Mouse (Mus musculus): ENCODE measurements around the gene Olfr978. TPM values are rescaled to one million over a fixed set of nuclear protein-coding genes. Genes with fewer than 3 reads are reported as not detected.

Gene Olfr978
- total and polyA plus RNA-seq, 2 experiments from 2014 or later: not detected

DNA sequence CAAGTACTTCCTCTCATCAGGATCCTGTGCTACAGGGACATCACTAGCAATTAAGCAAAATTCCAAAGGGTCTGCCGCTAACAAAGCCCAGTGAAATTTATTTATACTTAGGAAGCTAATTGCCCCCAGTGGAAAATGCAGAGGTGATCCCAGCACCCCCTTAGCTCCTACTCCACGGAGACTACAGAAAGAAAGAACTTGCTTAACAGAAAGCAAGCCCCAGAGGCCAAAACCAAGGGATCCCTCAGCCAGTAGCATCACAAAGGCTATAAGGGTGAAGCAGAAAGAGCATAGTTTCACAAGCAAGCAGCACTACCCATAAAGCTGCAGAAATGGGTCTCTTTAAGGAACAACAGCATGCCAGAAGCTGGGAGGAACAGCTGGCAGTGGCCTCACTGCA, 29.3 kb downstream of the Olfr978 start, which contains the start of gene Olfr981:
Gene Olfr981, plus strand, starts transcription at position 301 of the 400 bp plus-strand sequence.
- no peak for DNase-seq (ENCODE audit: low spot score)
- Histone ChIP-seq H3K4me3 (ENCODE audit: low read depth, low read length) (no peak within 1 kb of the TSS), H3K27me3 (ENCODE audit: insufficient read depth, low read length) (no peaks in the 10 kb centered on the region), H3K36me3 (ENCODE audit: insufficient read depth, low read length) (no peaks in the 10 kb centered on the region), H3K9me3 (ENCODE audit: low read length) (no peaks in the 10 kb centered on the region), H3K9ac (replicated peaks; ENCODE audit: low read length, poor library complexity, severe bottlenecking) (no peak within 1 kb of the TSS), H3K4me2 (ENCODE audit: low read depth, low read length, poor library complexity, severe bottlenecking) (no peak within 1 kb of the TSS), H3K27ac (ENCODE audit: low read depth, low read length) (no peak within 1 kb of the TSS), H3K4me1 (ENCODE audit: insufficient read depth, low read length) (no peaks in the 10 kb centered on the region)
- 64% methylated on average over 2 of the region's 2 CpGs for WGBS
- no peak for ATAC-seq (ENCODE audit: low FRiP score)
- no peak for TF ChIP-seq CTCF (IDR thresholded peaks at IDR 0.05)

Other genes starting within 250 kb of the Olfr978 start
- not detected in 2 replicates for gene Olfr967, start 245.9 kb upstream of the Olfr978 start, total RNA-seq (2014; rRNA removed)
- gene Olfr967, start 245.9 kb upstream of the Olfr978 start, polyA plus RNA-seq (2015; fragmentation: Nextera tagmentation; extraction: Ambion mirVana): not detected in 2 replicates
- not detected in 2 replicates for gene Olfr968, start 208.9 kb upstream of the Olfr978 start, total RNA-seq (2014; rRNA removed)
- gene Olfr968, start 208.9 kb upstream of the Olfr978 start, polyA plus RNA-seq (2015; fragmentation: Nextera tagmentation; extraction: Ambion mirVana): not detected in 2 replicates
- not detected in 2 replicates for gene Olfr969, start 201.2 kb upstream of the Olfr978 start, total RNA-seq (2014; rRNA removed)
- gene Olfr969, start 201.2 kb upstream of the Olfr978 start, polyA plus RNA-seq (2015; fragmentation: Nextera tagmentation; extraction: Ambion mirVana): not detected in 2 replicates
- gene Olfr970, start 183.3 kb upstream of the Olfr978 start, total RNA-seq (2014; rRNA removed): not detected in 2 replicates
- gene Olfr970, start 183.3 kb upstream of the Olfr978 start, polyA plus RNA-seq (2015; fragmentation: Nextera tagmentation; extraction: Ambion mirVana): not detected in 2 replicates
- gene Olfr971, start 155.2 kb upstream of the Olfr978 start, total RNA-seq (2014; rRNA removed): not detected in 2 replicates
- gene Olfr971, start 155.2 kb upstream of the Olfr978 start, polyA plus RNA-seq (2015; fragmentation: Nextera tagmentation; extraction: Ambion mirVana): not detected in 2 replicates
- gene Olfr972, start 125.7 kb upstream of the Olfr978 start, total RNA-seq (2014; rRNA removed): not detected in 2 replicates
- not detected in 2 replicates for gene Olfr972, start 125.7 kb upstream of the Olfr978 start, polyA plus RNA-seq (2015; fragmentation: Nextera tagmentation; extraction: Ambion mirVana)
- gene Olfr229, start 84.8 kb upstream of the Olfr978 start, total RNA-seq (2014; rRNA removed): not detected in 2 replicates
- not detected in 2 replicates for gene Olfr229, start 84.8 kb upstream of the Olfr978 start, polyA plus RNA-seq (2015; fragmentation: Nextera tagmentation; extraction: Ambion mirVana)
- gene Olfr974, start 54.6 kb upstream of the Olfr978 start, total RNA-seq (2014; rRNA removed): not detected in 2 replicates
- 0.10 TPM in 1 of 2 replicates, not detected in the other for gene Olfr974, start 54.6 kb upstream of the Olfr978 start, polyA plus RNA-seq (2015; fragmentation: Nextera tagmentation; extraction: Ambion mirVana)
- gene Olfr975, start 40.1 kb upstream of the Olfr978 start, total RNA-seq (2014; rRNA removed): not detected in 2 replicates
- not detected in 2 replicates for gene Olfr975, start 40.1 kb upstream of the Olfr978 start, polyA plus RNA-seq (2015; fragmentation: Nextera tagmentation; extraction: Ambion mirVana)
- not detected in 2 replicates for gene Olfr976, start 31.0 kb upstream of the Olfr978 start, total RNA-seq (2014; rRNA removed)
- not detected in 2 replicates for gene Olfr976, start 31.0 kb upstream of the Olfr978 start, polyA plus RNA-seq (2015; fragmentation: Nextera tagmentation; extraction: Ambion mirVana)
- not detected in 2 replicates for gene Olfr979, start 11.4 kb downstream of the Olfr978 start, total RNA-seq (2014; rRNA removed)
- not detected in 2 replicates for gene Olfr979, start 11.4 kb downstream of the Olfr978 start, polyA plus RNA-seq (2015; fragmentation: Nextera tagmentation; extraction: Ambion mirVana)
- not detected in 2 replicates for gene Olfr980, start 17.5 kb downstream of the Olfr978 start, total RNA-seq (2014; rRNA removed)
- gene Olfr980, start 17.5 kb downstream of the Olfr978 start, polyA plus RNA-seq (2015; fragmentation: Nextera tagmentation; extraction: Ambion mirVana): not detected in 2 replicates
- not detected in 2 replicates for gene Olfr981, start 29.4 kb downstream of the Olfr978 start, total RNA-seq (2014; rRNA removed)
- gene Olfr981, start 29.4 kb downstream of the Olfr978 start, polyA plus RNA-seq (2015; fragmentation: Nextera tagmentation; extraction: Ambion mirVana): not detected in 2 replicates
- gene Olfr982, start 81.7 kb downstream of the Olfr978 start, total RNA-seq (2014; rRNA removed): not detected in 2 replicates
- not detected in 2 replicates for gene Olfr982, start 81.7 kb downstream of the Olfr978 start, polyA plus RNA-seq (2015; fragmentation: Nextera tagmentation; extraction: Ambion mirVana)
- gene Olfr983, start 101.5 kb downstream of the Olfr978 start, total RNA-seq (2014; rRNA removed): not detected in 2 replicates
- not detected in 2 replicates for gene Olfr983, start 101.5 kb downstream of the Olfr978 start, polyA plus RNA-seq (2015; fragmentation: Nextera tagmentation; extraction: Ambion mirVana)
- not detected in 2 replicates for gene Olfr984, start 122.1 kb downstream of the Olfr978 start, total RNA-seq (2014; rRNA removed)
- gene Olfr984, start 122.1 kb downstream of the Olfr978 start, polyA plus RNA-seq (2015; fragmentation: Nextera tagmentation; extraction: Ambion mirVana): not detected in 2 replicates
- gene Olfr985, start 138.1 kb downstream of the Olfr978 start, total RNA-seq (2014; rRNA removed): not detected in 2 replicates
- gene Olfr985, start 138.1 kb downstream of the Olfr978 start, polyA plus RNA-seq (2015; fragmentation: Nextera tagmentation; extraction: Ambion mirVana): not detected in 2 replicates
- not detected in 2 replicates for gene Tmem225, start 156.0 kb downstream of the Olfr978 start, total RNA-seq (2014; rRNA removed)
- not detected in 2 replicates for gene Tmem225, start 156.0 kb downstream of the Olfr978 start, polyA plus RNA-seq (2015; fragmentation: Nextera tagmentation; extraction: Ambion mirVana)
- not detected in 2 replicates for gene Olfr986, start 188.8 kb downstream of the Olfr978 start, total RNA-seq (2014; rRNA removed)
- not detected in 2 replicates for gene Olfr986, start 188.8 kb downstream of the Olfr978 start, polyA plus RNA-seq (2015; fragmentation: Nextera tagmentation; extraction: Ambion mirVana)
- gene Zfp202, start 200.2 kb downstream of the Olfr978 start, total RNA-seq (2014; rRNA removed): 8.8 and 11.5 TPM in 2 replicates
- gene Zfp202, start 200.2 kb downstream of the Olfr978 start, polyA plus RNA-seq (2015; fragmentation: Nextera tagmentation; extraction: Ambion mirVana): 5.6 and 6.3 TPM in 2 replicates

Measured in midbrain, postnatal 0 days (tissue).